Mouse (Mus musculus) thymus, adult 2 months (tissue): ENCODE data around the gene Gm47995. TPM values are rescaled to one million over a fixed set of nuclear protein-coding genes. Genes with fewer than 3 reads are reported as not detected.
"Not testable (repeated sequence)": the region's sequence is repeated elsewhere in the genome, so short reads cannot be mapped to it uniquely, and the experiment has no call there.

Source experiments
- DNase-seq: peaks from one replicate; pipeline ENCODE4 v3.0.0; 2021
- H3K27ac ChIP-seq: fragments of 200-500 bp; 2 replicates; pipeline ENCODE4 v1.5.1; 2012; ENCODE audit warnings: low read length, control low read depth; ENCODE audit not compliant: control insufficient read depth, insufficient read depth
- H3K27me3 ChIP-seq: fragments of 200-500 bp; 2 replicates; pipeline ENCODE4 v1.6.1; 2012; ENCODE audit warnings: mild to moderate bottlenecking, low read length, moderate library complexity, mixed read lengths; ENCODE audit not compliant: control insufficient read depth, insufficient read depth
- H3K36me3 ChIP-seq: fragments of 200-500 bp; 2 replicates; pipeline ENCODE4 v1.6.1; 2012; ENCODE audit warnings: mild to moderate bottlenecking, low read length, moderate library complexity; ENCODE audit not compliant: control insufficient read depth, insufficient read depth
- H3K4me1 ChIP-seq: fragments of 200-500 bp; replicated peaks from 2 replicates; pipeline ENCODE4 v1.6.1; 2012; ENCODE audit warnings: low read length; ENCODE audit not compliant: control insufficient read depth, insufficient read depth
- H3K4me3 ChIP-seq: fragments of 200-500 bp; 2 replicates; pipeline ENCODE4 v1.5.1; 2012; ENCODE audit warnings: mild to moderate bottlenecking, low read length, control low read depth, moderate library complexity; ENCODE audit not compliant: control insufficient read depth, insufficient read depth
- CTCF ChIP-seq: fragments of 200-500 bp; IDR thresholded peaks from 2 replicates; pipeline ENCODE4 v1.5.1; 2012; ENCODE audit warnings: mild to moderate bottlenecking, control low read depth, low read length, moderate library complexity, borderline replicate concordance; ENCODE audit not compliant: control insufficient read depth, poor library complexity, insufficient read depth; ENCODE audit errors: extremely low read depth
- POLR2A ChIP-seq: fragments of 200-500 bp; IDR thresholded peaks from 2 replicates; pipeline ENCODE4 v1.6.1; 2012; ENCODE audit warnings: mild to moderate bottlenecking, low read length, control low read depth, moderate library complexity; ENCODE audit not compliant: control insufficient read depth, poor library complexity, insufficient read depth; ENCODE audit errors: extremely low read depth
- WGBS: fragments of 180-500 bp; shearing (Covaris S2); methylation state at CpG from one replicate; pipeline ENCODE4 v1.1.7; 2018; 5-methylcytosine and 5-hydroxymethylcytosine counted together
- polyA plus RNA-seq: library from polyadenylated mRNA; depleted of rRNA; stranded (reverse); fragments of >200 nt; gene quantifications from 2 replicates; pipeline ENCODE4 v1.2.3, GENCODE M21; 2012; rRNA removed

Gene Gm47995
- not detected in 2 replicates for polyA plus RNA-seq

DNA sequence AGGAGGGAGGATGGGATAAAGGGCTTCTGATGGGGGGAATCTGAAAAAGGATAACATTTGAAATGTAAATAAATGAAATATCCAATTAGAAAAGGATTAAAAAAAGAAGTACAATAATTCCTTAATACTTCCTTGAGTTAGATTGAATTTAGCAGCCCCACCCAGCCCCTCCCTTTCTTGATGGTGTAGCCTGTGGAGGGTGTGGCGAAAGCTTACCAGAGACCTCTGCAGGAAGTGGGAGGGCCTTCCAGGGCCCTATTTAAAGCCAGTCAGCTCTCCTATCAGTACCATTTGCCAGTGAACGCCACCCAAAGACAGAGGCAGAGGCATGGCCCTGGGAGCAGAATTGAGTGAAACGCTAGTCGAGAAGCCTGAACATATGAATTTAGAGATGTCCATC is at the start of gene Gm47995:
Gene Gm47995 (plus strand): TSS at position 329 of the 400 bp plus-strand sequence.
- H3K27me3 ChIP-seq, H3K4me3 ChIP-seq, H3K36me3 ChIP-seq, H3K27ac ChIP-seq, H3K4me1 ChIP-seq, DNase-seq: not testable (repeated sequence)
- 77% methylated on average over 3 of the region's 4 CpGs for WGBS

GRCm38 (mm10) chr1:151150211-151150610 is 48.0 kb upstream of the Gm47995 start:
- no peak overlapping the region for H3K4me3 ChIP-seq
- no peaks in the 10 kb centered on the region for H3K27me3 ChIP-seq
- H3K4me1 ChIP-seq: no peaks in the 10 kb centered on the region
- no peak overlapping the region for H3K27ac ChIP-seq
- TF ChIP-seq CTCF (no peak), POLR2A (no peak)
- H3K36me3 ChIP-seq: no peaks in the 10 kb centered on the region
- DNase-seq: no peak
- 95% methylated on average over 7 of the region's 7 CpGs for WGBS

GRCm38 (mm10) chr1:151151089-151151488 is 47.2 kb upstream of the Gm47995 start:
- no peak overlapping the region for H3K27ac ChIP-seq
- TF ChIP-seq CTCF: no peak
- no peak for TF ChIP-seq POLR2A
- WGBS: 92% methylated on average over 2 of the region's 2 CpGs
- no peaks in the 10 kb centered on the region for H3K27me3 ChIP-seq
- no peak overlapping the region for H3K4me3 ChIP-seq
- no peaks in the 10 kb centered on the region for H3K36me3 ChIP-seq
- DNase-seq: no peak
- H3K4me1 ChIP-seq: no peaks in the 10 kb centered on the region

GRCm38 (mm10) chr1:151153056-151153652 is 45.1 kb upstream of the Gm47995 start:
- Histone ChIP-seq H3K4me1 (no peaks in the 10 kb centered on the region), H3K27me3 (no peaks in the 10 kb centered on the region), H3K27ac (no peak overlapping the region), H3K36me3 (no peaks in the 10 kb centered on the region), H3K4me3 (no peak overlapping the region)
- no peak for TF ChIP-seq POLR2A
- no peak for TF ChIP-seq CTCF
- DNase-seq: no peak
- 95% methylated on average over 6 of the region's 6 CpGs for WGBS

DNA sequence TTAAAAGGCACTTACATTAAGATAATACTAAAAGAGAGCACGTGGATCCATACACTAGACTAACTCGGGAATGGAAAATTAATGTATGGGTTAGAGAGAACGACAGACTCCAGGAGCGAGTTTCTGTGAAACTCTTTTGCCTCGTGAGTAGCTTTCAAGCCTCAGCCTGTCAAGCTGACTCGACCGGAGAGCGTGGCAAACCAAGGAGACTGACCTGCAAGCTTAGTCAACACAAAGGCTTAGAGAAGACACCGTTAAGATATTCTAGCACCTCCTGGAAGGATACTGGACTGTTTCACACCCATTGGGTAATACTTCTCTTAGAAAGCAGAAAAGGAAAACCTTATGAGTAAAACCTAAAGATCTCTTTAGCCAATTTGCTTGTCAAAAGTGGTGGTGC is 44.1 kb upstream of the Gm47995 start:
- not testable (repeated sequence) for H3K27ac ChIP-seq, H3K4me1 ChIP-seq, H3K27me3 ChIP-seq, DNase-seq, H3K36me3 ChIP-seq, H3K4me3 ChIP-seq
- 95% methylated on average over 9 of the region's 9 CpGs for WGBS

DNA sequence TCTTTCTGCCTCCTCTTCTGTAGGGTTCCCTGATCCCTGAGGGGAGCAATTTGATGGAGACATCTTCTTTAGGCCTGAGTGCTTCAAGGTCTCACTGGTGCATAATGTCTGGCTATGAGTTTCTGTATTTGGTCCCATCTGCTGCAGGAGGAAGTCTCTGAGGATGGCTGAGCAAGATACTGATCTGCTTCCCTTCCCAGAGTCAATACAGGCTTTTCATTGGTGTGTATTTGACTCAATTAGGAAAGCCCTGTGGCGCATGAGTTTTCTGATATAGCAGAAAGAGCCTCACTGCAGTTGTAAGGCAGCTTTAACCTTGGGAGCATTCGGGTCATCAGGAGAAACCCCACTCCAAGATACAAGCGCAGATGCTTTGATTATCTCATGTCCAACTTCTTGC is 42.1 kb upstream of the Gm47995 start:
- no peaks in the 10 kb centered on the region for H3K36me3 ChIP-seq
- H3K4me1 ChIP-seq: no peaks in the 10 kb centered on the region
- TF ChIP-seq POLR2A: no peak
- no peak for TF ChIP-seq CTCF
- no peak overlapping the region for H3K27ac ChIP-seq
- H3K4me3 ChIP-seq: no peak overlapping the region
- no peak for DNase-seq
- WGBS: 89% methylated on average over 3 of the region's 3 CpGs
- no peaks in the 10 kb centered on the region for H3K27me3 ChIP-seq

DNA sequence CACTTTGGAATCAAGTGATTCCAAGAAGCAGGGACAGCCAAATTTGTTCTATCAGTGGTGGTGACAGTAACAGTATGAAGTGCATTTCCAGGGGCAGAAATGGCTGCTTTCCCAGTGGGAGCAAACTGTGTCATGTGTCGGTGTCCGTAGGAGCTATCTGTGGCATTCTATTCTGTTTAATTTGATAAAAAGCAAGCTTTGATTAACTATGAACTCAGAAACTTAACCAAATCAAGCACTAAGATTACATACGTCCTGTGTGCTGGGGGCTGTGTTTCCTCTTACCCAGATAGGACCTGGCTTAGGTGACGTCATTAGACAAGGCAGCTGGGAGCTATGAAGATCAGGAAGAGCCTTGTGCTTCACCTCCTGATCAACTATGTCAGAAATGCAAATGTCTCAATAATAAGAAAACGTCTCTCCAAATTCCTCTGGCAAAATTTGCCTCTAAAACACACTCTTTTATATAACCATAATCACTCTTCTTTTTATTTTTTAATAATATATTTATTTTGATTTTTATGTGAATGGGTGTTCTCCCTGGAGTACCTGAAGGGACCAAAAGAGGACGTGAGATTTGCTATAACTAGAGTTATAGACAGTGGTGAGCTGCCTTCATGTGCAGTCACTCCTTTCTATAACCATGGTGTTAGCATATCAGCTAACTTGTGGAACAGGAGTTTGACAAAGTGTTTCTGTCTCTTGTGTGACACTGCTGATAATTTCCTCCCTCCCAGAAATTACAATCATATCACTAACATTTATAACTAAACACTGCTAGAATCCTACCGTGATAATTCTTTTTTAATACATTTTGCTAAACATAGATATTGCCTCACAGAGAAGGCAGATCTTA is 41.2 kb upstream of the Gm47995 start:
- Histone ChIP-seq H3K4me3 (no peak overlapping the region), H3K27ac (no peak overlapping the region), H3K4me1 (no peaks in the 10 kb centered on the region), H3K27me3 (no peaks in the 10 kb centered on the region), H3K36me3 (no peaks in the 10 kb centered on the region)
- TF ChIP-seq CTCF (no peak), POLR2A (no peak)
- 90% methylated on average over 7 of the region's 7 CpGs for WGBS
- no peak for DNase-seq
